Mouse (Mus musculus) CH12F3 (cell line): ENCODE results near the gene Slc9b2.

Experiments used
- in situ Hi-C: fragments of 300-500 bp; cut with MboI; formaldehyde crosslinking; loops from 2 replicates; pipeline ENCODE4 v1.14.3; 2020; ENCODE audit warnings: low sequenced_read_pairs

Gene Slc9b2

GRCm38 (mm10) chr3:135307411-135308259 is at the start of gene Slc9b2:
Slc9b2 (plus strand) TSS chr3:135307700.
- in situ Hi-C loops = no loop called here

GRCm38 (mm10) chr3:135258919-135259318 is 48.6 kb upstream of the Slc9b2 start:
- in situ Hi-C loops = no loop called here

DNA sequence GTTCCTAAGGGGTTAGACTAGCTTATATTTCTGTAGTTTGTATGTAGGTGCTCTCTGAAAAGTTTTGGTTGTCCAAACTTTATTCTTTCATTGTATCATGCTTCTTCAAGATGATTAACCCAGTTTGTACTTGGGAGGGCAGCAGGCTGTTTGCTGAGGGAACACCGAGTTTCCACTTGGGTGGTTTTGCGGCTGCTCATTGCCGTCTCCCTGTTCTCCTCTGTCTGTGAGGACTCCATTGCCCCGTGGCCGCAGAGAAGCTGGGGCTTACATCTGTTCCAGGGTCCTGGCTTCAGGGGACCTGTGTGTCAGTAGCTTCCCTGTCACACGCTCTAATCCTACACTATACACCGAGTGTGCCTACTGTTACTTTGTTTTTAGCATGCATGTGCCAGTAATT is 47.3 kb upstream of the Slc9b2 start:
- in situ Hi-C loops = no loop called here

DNA sequence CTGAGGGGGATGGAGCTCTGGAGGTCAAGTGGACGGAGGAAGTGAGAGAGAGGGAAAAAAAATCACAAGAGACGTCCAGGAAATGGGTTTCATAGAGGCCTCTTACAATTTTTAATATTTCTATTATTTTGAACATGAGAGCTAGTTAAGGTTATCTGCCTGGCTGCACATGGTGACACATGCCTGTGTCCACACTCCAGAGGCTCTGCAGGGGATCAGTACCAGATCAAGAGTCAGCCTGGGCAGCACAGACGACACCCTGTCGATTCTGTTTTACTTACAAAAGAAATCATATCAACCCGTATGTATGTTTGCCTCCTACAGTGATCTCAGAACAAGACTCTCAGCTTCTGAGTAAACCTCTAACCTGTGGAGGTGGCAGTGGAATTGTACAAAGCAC is 38.9 kb upstream of the Slc9b2 start:
- in situ Hi-C loops = no loop called here

DNA sequence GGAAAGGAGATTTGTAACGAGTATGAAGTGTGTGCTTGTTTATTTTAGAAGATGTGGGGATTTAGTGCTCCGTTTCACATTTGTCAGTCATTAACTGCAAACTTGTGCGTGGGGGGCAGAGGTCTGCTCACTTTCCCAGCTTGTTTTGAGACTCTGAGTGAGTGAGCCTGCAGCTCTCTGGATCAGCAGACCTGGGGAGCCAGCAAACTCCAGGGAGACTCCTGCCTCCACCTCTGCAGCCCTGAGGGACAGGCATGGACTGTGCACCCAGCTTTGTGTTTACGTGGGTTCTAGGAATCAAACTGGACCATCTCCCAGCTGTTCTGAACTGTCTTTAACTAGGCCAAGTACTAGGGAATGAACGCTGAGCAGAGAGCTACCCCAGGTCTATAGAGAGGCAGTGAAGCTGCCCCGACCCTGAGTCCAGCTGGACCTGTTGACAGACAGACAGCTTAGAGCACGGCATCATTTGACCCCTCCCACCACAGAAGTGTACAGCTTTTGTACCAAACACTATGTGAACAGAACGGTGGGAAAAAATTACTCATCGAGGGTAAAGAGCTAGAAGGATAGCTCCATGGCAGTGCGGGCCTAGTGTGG is 38.0 kb upstream of the Slc9b2 start:
- in situ Hi-C loops = no loop called here

DNA sequence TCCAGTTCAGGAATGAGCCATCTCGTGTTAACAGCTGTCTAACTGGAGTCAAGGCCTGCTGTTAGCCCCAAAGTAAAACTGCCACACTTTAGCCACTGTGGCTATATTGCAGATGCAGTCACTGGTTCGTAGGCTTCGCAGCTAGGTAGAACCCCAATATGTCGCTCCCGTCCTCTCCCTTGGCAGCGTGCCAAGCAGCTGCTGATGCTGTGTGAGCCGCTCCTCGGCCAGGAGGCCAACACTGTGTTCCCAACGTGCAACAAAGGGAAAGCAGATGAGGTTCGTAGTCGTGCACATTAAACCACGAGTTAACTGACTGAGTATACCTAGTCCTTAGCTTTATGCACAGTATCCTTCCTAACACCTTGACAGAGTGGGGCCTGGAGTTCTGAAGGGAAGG is 34.9 kb upstream of the Slc9b2 start:
- in situ Hi-C loops = no loop called here

GRCm38 (mm10) chr3:135273047-135273446 is 34.5 kb upstream of the Slc9b2 start:
- in situ Hi-C loops = no loop called here

DNA sequence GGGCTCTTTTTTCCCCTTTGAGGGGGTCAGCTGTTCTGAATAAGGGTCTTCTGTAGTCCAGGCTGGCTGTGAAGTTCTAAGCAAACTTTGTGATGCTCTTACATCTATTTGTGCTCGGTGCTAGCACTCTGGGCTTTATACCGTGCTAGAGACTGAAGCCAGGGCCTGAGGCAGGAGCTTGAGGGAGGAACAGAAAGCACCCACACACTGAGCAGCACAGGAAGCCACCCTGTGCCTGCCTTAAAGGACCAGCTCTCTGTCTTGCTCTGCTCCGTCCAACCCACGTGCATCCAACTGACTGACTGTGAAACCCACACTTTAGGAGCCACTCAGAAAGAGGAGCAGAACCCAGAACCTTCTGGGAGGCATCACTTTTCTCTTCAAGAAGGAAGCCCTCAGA is 27.3 kb upstream of the Slc9b2 start:
- in situ Hi-C loops = loop anchor here (25.0 kb wide), 1 partner anchor 232 kb away; no protein-coding TSS in a partner anchor

DNA sequence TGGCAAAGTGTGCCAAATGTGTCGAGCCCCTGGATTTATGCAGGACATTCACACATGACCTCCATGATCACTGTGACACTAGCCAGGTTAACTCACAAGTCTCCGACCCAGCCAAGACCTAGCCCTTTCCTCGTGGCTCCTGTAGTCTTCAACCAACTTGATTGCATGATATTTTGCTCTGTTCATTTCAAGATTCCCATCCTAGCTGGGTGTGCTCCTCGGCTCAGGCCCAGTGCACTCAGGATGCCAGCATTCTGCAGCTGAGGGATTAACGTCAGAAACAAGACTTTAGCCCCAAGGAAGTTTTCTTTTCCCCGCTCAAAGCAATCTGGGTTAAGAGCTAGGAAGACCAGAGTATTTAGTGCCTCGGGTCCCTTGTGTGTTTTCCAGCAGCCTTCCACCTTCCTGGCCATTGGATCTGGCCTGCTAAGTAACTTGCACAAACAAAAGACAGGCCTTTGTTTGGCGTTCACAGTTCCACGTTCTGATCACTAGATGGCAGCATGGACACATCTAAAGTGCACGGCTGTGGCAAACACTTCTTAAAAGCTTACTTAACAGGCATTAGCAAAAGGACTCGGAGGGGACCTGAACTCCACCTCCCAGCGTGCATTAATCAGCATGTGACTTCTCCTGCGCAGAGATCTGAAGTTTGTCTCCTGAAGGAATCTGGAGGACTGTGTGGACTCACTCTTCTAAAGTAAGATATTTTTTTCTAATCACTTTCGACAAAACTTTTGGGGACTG is 26.7 kb upstream of the Slc9b2 start, which contains the start of gene Bdh2:
TSS of gene Bdh2 (plus strand) at position 553 of the 747 bp plus-strand sequence.
- in situ Hi-C loops = loop anchor here (25.0 kb wide), 1 partner anchor 231 kb away; no protein-coding TSS in a partner anchor

DNA sequence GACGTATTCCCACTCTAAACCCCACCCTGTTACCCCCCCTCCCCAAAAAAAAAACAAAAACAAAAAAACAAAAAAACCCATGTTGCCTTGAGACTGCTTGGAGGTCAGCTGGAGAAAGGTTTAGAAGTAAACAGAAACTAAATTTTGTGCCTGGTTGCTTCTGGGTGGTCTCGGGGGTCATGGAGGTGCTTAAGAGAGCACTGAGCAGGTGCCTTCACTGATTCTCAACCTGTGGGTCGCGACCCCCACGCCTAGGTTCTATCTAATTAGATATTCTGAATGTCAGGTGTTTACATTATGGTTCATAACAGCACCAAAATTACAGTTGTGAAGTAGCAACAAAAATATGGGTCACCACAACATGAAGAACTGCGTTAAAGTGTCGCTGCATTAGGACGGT is 25.8 kb upstream of the Slc9b2 start:
- in situ Hi-C loops = loop anchor here (25.0 kb wide), 1 partner anchor 231 kb away; no protein-coding TSS in a partner anchor

- in situ Hi-C loops = loop anchor here (25.0 kb wide), 1 partner anchor 227 kb away; no protein-coding TSS in a partner anchor
Measured at GRCm38 (mm10) chr3:135285256-135285655, 22.2 kb upstream of the Slc9b2 start.

GRCm38 (mm10) chr3:135285807-135286206 is 21.7 kb upstream of the Slc9b2 start:
- in situ Hi-C loops = loop anchor here (25.0 kb wide), 1 partner anchor 226 kb away; no protein-coding TSS in a partner anchor

- in situ Hi-C loops = loop anchor here (25.0 kb wide), 1 partner anchor 224 kb away; no protein-coding TSS in a partner anchor
Measured at GRCm38 (mm10) chr3:135288138-135288750, 19.3 kb upstream of the Slc9b2 start.

DNA sequence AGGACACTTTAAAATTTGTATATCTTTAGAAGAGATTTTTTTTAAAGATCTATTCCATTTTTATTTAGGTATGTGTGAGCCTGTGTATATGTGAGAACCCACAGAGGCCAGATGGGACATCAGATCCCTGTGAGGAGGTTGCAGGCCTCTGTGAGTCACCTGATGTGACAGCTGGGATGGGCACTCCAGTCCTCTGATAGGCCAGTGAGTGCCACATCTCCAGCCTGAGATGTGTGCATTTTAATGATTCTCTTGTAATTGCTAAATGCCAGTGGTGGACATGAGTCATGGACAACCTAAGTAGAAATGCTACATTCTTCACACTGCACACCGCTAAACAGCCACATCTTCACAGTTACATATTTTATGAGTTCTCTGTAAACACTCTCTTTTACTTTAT is 18.4 kb upstream of the Slc9b2 start:
- in situ Hi-C loops = loop anchor here (25.0 kb wide), 1 partner anchor 223 kb away; no protein-coding TSS in a partner anchor

GRCm38 (mm10) chr3:135290249-135290894 is 17.1 kb upstream of the Slc9b2 start:
- in situ Hi-C loops = loop anchor here (5.0 to 25.0 kb wide), 2 partner anchors 222 to 437 kb away; no protein-coding TSS in a partner anchor

GRCm38 (mm10) chr3:135293703-135294102 is 13.8 kb upstream of the Slc9b2 start:
- in situ Hi-C loops = loop anchor here (5.0 to 25.0 kb wide), 2 partner anchors 219 to 434 kb away; no protein-coding TSS in a partner anchor

- in situ Hi-C loops = loop anchor here (25.0 kb wide), 1 partner anchor 217 kb away; no protein-coding TSS in a partner anchor
Measured at GRCm38 (mm10) chr3:135295559-135295958, 11.9 kb upstream of the Slc9b2 start.

DNA sequence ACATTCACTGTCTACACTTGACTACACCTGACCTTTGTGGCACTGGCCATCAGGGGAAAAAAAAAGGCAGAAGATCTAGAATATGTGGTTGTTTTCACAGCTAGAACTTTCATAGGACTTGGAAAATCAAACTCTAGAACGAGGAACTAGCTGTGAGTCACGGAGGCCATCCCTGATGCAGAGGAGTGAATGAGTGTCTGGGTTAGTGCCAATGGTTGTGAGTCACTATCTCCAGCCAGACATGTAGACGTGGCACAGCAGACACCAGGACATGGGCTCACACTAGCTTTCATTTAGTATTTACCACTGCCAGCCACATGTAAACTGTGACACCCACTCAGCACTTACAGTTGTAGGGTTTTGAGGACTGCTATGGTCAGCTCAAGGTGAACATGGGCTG is 8.9 kb upstream of the Slc9b2 start:
- in situ Hi-C loops = loop anchor here (25.0 kb wide), 1 partner anchor 214 kb away; no protein-coding TSS in a partner anchor

DNA sequence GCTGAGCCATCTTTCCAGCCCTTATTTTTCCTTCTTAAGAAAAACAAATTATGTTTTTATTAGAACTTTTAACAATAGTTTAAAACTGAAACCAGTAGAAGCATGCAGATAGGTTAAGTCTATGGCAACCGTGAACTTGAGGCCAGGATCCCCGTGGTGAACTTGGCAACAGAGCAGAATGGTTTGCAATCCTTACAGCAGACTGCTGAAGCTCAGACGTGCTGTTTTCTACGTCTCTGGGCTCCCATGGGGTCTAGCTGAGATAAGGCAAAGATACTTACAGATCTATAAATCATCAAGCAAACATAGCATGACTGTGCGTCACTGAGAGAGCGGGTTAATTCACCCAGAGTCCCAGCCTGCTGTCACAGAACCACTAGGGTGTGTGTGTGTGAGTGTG is 7.4 kb upstream of the Slc9b2 start:
- in situ Hi-C loops = no loop called here

- in situ Hi-C loops = no loop called here
Measured at GRCm38 (mm10) chr3:135304060-135304459, 3.4 kb upstream of the Slc9b2 start.
